Mouse (Mus musculus): ENCODE data around the gene Gstt2.
A peak's percentile ranks its signal among the peaks of the same experiment; 100 is the strongest.
"Not testable (repeated sequence)": the region's sequence is repeated elsewhere in the genome, so short reads cannot be mapped to it uniquely, and the experiment has no call there.

Gene Gstt2

DNA sequence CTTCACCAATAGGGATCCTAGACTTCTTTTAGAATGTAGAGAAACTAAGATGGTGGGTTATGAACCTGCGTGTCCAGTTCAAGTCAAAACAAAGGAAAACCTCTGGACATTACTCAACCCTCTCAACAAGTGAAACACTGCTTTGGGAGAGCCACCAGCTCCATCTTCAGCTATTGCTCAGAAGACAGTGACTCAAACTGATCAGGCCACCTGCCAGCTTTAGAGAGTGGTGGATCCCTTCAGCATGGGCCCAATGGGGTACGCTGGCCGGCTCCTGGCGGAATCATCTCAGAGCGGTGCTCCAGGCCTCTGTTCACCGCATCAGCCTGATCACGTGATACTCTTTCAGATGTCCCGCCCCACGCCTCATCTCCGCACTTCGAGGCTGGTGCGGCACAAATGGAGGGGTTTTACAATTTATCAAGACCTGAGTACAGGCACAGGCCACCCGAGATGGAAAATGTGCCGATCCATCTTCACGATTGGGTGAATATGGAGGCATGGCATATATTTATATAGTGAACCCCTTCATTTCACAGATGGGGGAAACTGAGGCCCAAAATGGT lies 18.3 kb upstream of the Gstt2 start:
- DNase-seq (ENCODE audit: low read depth, low spot score) = no peak

DNA sequence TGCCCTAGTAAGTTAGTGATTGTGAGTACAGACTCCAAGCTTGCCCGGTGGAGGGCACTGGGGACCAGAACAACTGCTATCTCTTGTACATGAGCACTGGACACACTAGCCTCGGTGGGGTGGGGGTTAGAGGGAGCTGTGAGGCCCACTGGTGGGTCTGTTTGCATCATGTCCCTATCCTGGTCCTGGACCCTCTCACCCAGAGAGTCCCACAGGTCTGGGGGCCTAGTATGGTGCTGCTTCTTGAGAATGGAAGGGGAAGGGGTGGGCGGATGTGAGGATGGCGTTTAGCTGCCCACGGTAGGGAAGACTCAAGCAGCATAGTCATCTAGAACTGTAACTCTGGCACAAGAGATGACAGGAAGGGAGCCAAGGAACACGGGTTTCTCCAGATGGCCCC lies 17.6 kb upstream of the Gstt2 start:
- no peak for DNase-seq (ENCODE audit: low read depth, low spot score)

DNA sequence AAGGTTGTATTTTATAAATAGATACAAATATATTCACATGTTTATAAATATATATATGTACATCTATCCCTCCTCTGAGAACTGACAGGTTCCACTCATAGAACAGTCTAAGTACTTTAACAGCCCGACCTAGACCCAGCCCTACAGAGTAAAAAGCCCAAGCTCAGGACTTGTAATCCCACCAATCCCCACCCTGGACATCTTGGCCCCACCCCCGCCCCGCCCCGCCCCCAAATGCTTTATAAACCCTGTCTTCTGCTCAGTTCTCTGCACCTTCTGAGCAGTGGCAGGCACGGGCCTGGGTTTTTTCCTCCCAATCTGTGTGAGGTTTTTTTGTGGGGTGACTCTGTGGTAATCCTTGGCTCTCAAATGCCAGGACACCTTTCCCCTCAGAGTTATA lies 16.9 kb upstream of the Gstt2 start:
- no peak for DNase-seq (ENCODE audit: low read depth, low spot score)

DNA sequence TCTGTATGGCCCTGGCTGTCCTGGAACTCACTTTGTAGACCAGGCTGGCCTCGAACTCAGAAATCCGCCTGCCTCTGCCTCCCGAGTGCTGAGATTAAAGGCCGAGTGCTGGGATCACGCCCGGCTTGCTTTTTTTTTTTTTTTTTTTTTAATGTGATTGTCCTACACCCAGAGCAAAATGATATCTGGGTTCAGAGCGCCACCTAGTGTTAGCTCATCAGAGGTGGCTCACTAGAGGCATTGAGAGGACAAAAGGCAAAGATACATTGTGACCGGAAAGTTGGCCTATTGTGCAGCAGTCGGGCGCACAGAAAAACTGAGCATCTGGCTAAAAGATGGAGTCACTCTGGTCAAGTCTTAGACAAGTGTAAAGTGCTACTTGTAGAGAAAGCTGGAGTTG lies 16.2 kb upstream of the Gstt2 start:
- peak; percentile 93 for DNase-seq (ENCODE audit: low read depth, low spot score)

DNA sequence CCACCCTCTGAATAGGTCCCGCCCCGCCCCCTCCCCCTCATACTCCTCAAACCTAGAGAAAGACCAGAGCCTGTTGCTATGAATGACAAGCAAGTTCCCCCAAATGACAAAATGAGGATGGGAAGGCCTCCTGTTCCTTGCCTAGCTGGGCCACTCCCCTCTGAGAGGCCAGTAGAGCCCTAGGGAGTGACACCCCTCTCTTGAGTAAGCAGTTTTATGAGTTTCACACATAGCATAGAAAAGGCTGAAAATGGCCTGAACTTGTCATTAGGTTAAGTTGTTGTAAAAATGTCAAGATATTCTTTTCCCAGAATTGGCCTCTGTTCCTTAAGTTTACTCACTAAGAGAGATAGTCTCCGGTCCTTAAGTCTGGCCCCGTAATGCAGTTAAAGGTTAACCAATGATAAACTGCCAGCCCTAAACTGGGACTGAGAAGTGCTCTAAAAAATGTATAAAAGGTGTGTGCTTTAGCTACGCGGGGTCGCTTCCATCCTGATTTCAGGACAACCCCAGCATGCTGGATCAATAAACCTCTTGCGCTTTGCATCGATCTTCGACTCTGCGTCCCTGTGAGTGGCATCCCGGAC lies 15.4 kb upstream of the Gstt2 start:
- DNase-seq (ENCODE audit: low read depth, low spot score) = no peak

- peak; percentile 86 for DNase-seq (ENCODE audit: low read depth, low spot score)
Observed at GRCm38 (mm10) chr10:75851681-75852080, 14.5 kb upstream of the Gstt2 start.

- DNase-seq (ENCODE audit: low read depth, low spot score) = peak; percentile 84
Observed at GRCm38 (mm10) chr10:75851076-75851475, 13.9 kb upstream of the Gstt2 start.

DNA sequence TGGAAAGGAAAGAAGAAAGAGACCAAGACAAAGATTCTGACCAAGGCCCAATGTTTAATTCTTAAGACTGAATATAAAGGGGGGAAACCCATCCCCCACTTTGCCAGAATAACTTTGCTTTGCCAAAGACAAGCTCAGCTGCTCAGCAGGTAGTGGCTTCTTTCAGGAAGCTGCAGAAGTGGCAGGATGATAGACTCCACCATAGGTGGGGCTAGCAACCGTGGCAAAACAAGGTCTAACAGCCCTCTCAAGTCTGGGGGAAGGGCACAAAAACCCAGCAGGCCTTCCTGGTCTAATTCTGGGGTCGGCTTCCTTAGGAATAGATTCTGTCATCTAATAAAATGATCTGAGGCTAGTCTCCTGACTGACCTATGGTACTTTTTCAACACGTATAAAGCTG lies 11.2 kb upstream of the Gstt2 start:
- peak; percentile 54 for DNase-seq (ENCODE audit: low read depth, low spot score)

DNA sequence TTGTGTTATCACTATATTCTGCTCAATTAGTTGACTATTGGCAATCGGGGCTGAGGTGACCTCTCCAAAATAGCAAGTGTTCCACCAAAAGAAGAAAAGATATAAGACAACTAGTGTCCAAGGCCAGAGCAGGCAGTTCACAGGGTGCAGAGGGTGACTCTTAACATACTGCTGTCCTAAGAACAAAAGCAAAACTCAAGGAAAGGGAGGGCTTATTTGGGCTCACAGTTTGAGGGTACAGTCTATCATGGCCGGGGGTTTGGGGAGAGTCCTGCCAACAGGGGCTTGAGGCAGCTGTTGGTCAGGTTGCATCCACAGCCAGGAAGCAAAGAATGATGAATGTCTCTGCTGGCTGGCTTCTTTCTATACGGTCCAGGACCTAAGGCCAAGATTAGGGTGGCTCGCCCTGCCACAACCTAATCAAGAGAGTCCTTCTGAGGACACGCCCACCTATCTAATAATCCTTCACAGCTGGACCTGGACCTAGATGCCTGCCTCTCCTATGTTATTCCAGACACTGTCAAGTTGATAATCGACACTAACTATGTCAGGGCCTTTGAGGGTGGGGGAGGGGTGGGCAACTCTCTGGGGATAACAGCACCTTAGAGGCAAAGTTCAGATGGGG lies 8.2 kb upstream of the Gstt2 start:
- no peak for DNase-seq (ENCODE audit: low read depth, low spot score)

- no peak for DNase-seq (ENCODE audit: low read depth, low spot score)
Observed at GRCm38 (mm10) chr10:75844800-75845199, 7.6 kb upstream of the Gstt2 start.

DNA sequence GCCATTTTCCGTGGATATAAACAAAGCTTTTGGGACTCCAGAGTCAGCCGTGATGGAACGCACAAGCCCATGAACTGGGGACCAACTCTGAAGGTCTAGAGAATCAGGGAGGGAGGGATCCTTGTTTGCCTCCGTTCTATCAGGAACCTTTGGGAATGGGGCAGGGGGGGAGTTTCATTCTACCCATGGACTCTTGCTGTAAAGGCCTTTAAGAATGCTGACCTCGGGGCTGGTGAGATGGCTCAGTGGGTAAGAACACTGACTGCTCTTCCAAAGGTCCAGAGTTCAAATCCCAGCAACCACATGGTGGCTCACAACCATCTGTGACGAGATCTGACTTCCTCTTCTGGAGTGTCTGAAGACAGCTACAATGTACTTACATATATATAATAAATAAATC lies 6.7 kb upstream of the Gstt2 start:
- DNase-seq (ENCODE audit: low read depth, low spot score) = not testable (repeated sequence)

DNA sequence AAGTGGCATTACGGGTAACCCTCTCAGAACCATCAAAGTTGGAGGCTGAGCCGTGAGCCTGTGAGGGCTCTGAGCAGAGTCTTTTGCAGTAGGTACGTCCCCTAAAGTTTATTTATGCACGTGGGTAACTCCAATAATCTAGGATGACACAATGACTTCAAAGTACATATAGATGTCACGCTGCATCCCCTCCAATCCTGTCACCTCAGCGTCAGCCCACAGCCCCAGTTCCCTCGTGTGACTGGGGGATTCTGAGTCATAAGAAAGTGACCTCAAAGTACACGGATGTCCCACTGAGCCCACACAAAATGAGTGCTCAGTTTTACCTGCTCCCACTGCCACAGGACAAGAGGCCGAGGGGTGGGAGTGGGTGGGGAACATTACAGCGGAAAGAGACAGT lies 1.9 kb upstream of the Gstt2 start:
- no peak for DNase-seq (ENCODE audit: low read depth, low spot score)

GRCm38 (mm10) chr10:75835761-75836531 lies 1.3 kb downstream of the Gstt2 start:
- peak; percentile 51 for DNase-seq (ENCODE audit: low read depth, low spot score)

DNA sequence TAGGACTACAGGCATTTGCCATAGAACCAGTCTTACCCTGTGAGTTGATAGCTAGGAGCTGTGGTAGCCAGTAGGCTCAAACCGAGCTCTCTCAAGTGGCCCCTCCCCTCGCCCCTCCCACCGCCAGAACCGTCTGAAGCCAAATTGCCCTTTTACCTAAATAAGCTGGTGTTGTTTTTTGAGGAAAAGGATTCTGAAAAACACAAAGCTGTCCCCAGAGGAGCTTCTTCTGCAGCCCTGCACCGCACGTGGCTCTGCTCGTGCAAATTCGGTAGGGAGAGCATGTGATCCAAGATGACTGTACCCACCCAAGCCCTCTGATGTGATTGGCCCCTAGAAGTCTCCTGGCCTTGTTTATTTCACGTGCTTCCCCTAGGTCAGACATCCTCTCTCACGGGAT lies 1.9 kb downstream of the Gstt2 start:
- DNase-seq (ENCODE audit: low read depth, low spot score) = peak; percentile 92

GRCm38 (mm10) chr10:75834721-75835120 lies 2.5 kb downstream of the Gstt2 start:
- DNase-seq (ENCODE audit: low read depth, low spot score) = no peak

GRCm38 (mm10) chr10:75834250-75834649 lies 3.0 kb downstream of the Gstt2 start:
- DNase-seq (ENCODE audit: low read depth, low spot score) = peak; percentile 75

GRCm38 (mm10) chr10:75833456-75834080 lies 3.7 kb downstream of the Gstt2 start:
- DNase-seq (ENCODE audit: low read depth, low spot score) = no peak

DNA sequence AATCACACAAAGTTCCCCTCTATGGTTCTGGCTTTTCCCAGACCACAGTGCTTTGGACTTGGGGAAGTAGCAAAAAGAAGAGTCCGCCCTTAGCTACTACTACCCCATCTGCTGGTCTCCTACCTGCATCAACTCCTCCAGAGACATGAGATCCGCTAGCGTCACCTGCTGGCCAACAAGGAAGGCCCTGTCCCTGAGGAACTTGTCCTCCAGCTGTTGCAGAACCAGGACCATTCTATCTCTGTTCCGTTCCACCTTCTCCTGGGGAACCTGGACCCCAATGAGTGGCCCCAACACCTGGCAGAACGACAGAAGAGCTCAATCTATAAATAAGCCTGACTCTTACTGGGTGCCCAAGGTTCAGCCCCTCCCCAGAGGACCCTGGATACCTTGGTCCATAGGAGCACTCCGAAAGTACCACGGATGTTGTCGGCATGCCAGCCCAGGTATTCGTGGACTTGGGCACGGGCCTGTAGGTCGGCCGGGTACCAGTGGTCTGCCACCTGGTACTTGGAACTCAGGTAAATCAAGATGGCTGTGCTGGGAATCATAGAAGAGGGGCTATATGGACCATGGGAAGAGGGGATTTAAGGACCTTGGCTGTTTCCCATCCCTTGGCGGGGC lies 4.8 kb downstream of the Gstt2 start:
- DNase-seq (ENCODE audit: low read depth, low spot score) = peak; percentile 90

- DNase-seq (ENCODE audit: low read depth, low spot score) = no peak
Observed at GRCm38 (mm10) chr10:75830275-75830670, 7.0 kb downstream of the Gstt2 start.

DNA sequence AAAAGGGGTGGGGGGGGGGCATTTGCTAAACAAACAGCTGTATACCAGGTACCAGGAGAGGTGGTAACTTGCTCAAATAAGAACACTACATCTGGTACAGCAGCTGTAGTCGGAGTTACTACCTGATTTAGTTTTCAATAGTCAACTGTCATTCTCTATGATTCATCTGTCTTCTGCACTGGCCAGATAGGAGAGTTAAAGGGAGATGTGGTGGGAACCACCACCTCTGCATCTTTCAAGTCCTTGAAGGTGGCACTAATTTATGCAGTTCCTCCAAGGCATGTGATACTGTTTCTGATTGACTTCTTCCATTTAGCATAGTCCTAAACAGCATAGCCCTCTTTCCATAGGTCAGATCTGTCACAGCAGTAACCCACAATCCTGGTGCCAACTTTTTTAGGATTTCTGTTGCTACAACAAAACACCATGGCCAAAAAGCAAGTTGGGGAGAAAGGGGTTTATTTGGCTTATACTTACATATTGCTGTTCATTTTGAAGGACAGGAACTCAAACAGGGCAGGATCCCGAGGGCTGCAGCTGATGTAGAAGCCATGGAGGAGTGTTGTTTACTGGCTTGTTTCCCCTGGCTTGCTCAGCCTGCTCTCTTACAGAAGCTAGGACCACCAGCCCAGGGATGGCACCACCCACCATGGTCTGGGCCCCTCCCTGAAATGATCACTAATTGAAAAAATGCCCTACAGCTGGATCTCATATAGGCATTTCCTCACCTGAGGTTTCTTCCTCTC lies 7.5 kb downstream of the Gstt2 start:
- no peak for DNase-seq (ENCODE audit: low read depth, low spot score)

GRCm38 (mm10) chr10:75828500-75828931 lies 8.7 kb downstream of the Gstt2 start:
- DNase-seq (ENCODE audit: low read depth, low spot score) = no peak

Data from ES-CJ7 (cell line).